Mouse (Mus musculus): ENCODE results near the gene Zfp592.

DNA sequence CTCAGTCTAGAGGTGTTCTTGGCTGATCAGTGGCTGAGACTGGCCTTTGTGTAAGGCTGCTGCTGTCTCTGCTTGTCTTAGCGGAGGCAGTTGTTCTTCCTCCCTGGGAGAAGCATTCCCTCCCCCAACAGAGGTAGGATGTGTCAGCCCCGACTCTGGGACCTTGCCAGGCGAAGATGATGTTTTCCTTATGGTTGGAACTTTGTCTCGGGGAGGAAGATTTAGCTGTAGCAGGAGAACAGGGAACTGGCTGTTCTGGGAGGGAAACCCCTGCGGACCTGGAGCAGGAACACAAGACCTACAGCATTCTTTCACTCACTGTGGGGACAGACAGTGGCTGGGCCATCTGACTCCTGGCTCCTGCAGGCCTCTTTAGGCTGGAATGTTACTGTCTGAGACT lies 79.0 kb downstream of the Zfp592 start:
- TF ChIP-seq CTCF (IDR thresholded peaks at IDR 0.05; ENCODE audit: extremely low read depth, insufficient read depth, low read length) (no peak), POLR2A (IDR thresholded peaks at IDR 0.05; ENCODE audit: extremely low read depth, insufficient read depth, low read length) (no peak)
